22 mouse cellular contexts compared by ENCODE assay signal in the genomic region with DNA sequence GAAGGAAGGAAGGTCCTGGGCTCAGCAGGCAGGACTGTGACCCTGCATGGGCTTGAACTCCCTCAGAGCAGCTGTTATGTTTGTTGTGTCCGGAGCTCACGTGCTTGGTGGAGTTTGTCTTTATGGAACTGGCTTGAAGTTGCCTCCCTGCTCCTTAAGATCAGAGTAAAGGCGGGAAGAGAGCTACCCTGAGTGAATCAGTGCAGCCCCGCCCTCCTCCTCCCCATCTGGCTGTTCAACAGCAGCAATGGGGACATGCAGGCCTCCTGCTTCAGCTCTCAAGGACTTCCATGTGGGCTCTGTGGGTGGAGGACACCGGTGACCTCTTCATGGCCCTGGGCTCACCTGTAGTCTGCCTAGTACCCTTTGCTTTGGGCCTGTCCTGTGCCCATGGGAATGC.
"Had no signal": no experiment of that assay in that cellular context is flagged by ENCODE, and none has a peak within 500 bp of the region (broad histone marks: within the 10 kb centered on the region; RNA-seq: fewer than 3 reads in every experiment).

No protein-coding gene starts in this region.

- H3K27me3 ChIP-seq: kidney, embryonic 15.5 days; limb, embryonic 12.5 days; limb, embryonic 15.5 days; lung, embryonic 15.5 days; neural tube, embryonic 12.5 days; neural tube, embryonic 15.5 days; stomach, embryonic 15.5 days had no signal

- H3K4me3 ChIP-seq: kidney, embryonic 15.5 days; limb, embryonic 12.5 days; limb, embryonic 15.5 days; lung, embryonic 15.5 days; megakaryocyte, embryonic 14.5 days; neural tube, embryonic 12.5 days; neural tube, embryonic 15.5 days; stomach, embryonic 15.5 days had no signal

- H3K9me3 ChIP-seq: kidney, embryonic 15.5 days; limb, embryonic 12.5 days; limb, embryonic 15.5 days; lung, embryonic 15.5 days; megakaryocyte, embryonic 14.5 days; neural tube, embryonic 12.5 days; neural tube, embryonic 15.5 days; stomach, embryonic 15.5 days had no signal

- ATAC-seq: liver, postnatal 0 days had no signal

- H3K27ac ChIP-seq: kidney, embryonic 15.5 days; limb, embryonic 12.5 days; limb, embryonic 15.5 days; liver, embryonic 14.5 days; lung, embryonic 15.5 days; neural tube, embryonic 12.5 days; neural tube, embryonic 15.5 days; stomach, embryonic 15.5 days had no signal

- H3K36me3 ChIP-seq: lung, embryonic 15.5 days had no signal

- H3K4me1 ChIP-seq: limb, embryonic 12.5 days; megakaryocyte, embryonic 14.5 days; stomach, embryonic 15.5 days had no signal

- H3K9ac ChIP-seq: kidney, embryonic 15.5 days; limb, embryonic 12.5 days; limb, embryonic 15.5 days; liver, embryonic 14.5 days; liver, postnatal 0 days; lung, embryonic 15.5 days; neural tube, embryonic 12.5 days; neural tube, embryonic 15.5 days; stomach, embryonic 15.5 days had no signal

- DNase-seq: kidney, postnatal 10 days; kidney, postnatal 36 days; left cerebral cortex, postnatal 4 days; liver, postnatal 0 days; lung, postnatal 10 days; lung, postnatal 36 days; midbrain, embryonic 14.5 days; right cerebral cortex, adult 18-20 months; right cerebral cortex, postnatal 14 days; right cerebral cortex, postnatal 4 days; thymus, postnatal 25 days had no signal

- H3K4me2 ChIP-seq: kidney, embryonic 15.5 days; limb, embryonic 12.5 days; limb, embryonic 15.5 days; liver, embryonic 11.5 days; lung, embryonic 15.5 days; midbrain, embryonic 11.5 days; neural tube, embryonic 12.5 days; neural tube, embryonic 15.5 days; stomach, embryonic 15.5 days had no signal
